In the genomic region with DNA sequence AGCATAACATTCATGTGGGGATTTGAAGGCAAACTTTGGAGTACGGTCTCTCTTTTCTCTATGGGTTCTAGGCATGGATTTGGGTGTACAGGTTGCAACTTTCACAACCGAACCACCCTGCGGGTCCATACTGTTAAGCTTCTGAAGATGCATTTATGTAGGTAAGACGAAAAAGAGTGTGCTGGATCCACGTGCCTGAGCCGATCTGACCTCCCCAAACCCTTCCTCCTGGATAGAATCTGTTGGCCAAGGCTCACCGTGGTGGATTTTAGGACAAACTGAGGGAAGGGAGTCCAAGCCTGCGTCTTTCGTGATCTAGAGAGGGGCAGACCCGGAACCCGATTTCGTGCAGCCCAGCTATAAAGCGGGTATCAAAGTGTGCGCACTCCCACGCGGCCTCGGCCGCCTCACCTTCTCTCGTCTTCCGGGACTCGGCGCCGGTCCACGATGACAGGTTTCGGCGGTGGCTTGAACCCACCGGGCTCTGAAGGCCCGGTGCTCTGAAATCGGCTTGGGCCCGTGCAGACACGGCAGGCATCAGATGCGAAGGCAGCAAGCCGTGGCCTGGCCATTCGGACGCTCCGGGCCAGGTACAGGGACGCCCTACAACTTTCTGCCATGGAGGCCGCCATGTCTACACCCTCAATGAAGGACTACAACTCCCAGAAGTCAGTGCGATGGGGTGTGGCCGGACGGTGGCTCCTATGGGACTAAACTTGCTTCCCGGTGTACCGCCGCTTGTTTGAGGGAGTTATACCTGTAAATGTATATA, we compare ENCODE assay signal across 8 mouse cellular contexts. TPM values are rescaled to one million over a fixed set of nuclear protein-coding genes. Genes with fewer than 3 reads are reported as not detected.
DNase-seq lines count a peak whose midpoint lies in the region; ATAC-seq and TF ChIP-seq lines count a peak whose summit lies in the region.

A gene (minus strand): TSS at position 663 of the 772 bp plus-strand sequence.

- peak; percentile 98 for ATAC-seq in activated CD4-positive, CD25-positive, alpha-beta regulatory T cell, adult 4 months
- ATAC-seq in megakaryocyte progenitor cell, adult 5-6 weeks (replicated peaks; ENCODE audit: poor library complexity) = peak; percentile 97

- no peaks in the 10 kb centered on the region for H3K4me1 ChIP-seq in cortical plate, adult 2 months (ENCODE audit: control insufficient read depth, insufficient read depth, low read length)

- peak within 1 kb of the TSS; percentile 86 for H3K4me3 ChIP-seq in cortical plate, adult 2 months (ENCODE audit: insufficient read depth, low read length)

- H3K27ac ChIP-seq in cortical plate, adult 2 months (ENCODE audit: insufficient read depth, low read length) = no peak within 1 kb of the TSS

- peak; percentile 83 for DNase-seq in gastrocnemius, postnatal 10 days
- peak; percentile 94 for DNase-seq in induced T-regulatory cell, adult 2 months (ENCODE audit: low read depth)
- peak; percentile 82 to 95 for DNase-seq in left cerebral cortex, adult 9 months (ENCODE audit: low spot score in 2 of 2)
- peak; percentile 84 for DNase-seq in right cerebral cortex, postnatal 14 days
- DNase-seq in urinary bladder, postnatal 36 days (ENCODE audit: low spot score in 2 of 2) = peak; percentile 91 to 94

- TF ChIP-seq CTCF in cortical plate, adult 2 months (IDR thresholded peaks at IDR 0.05; ENCODE audit: extremely low read depth, insufficient read depth, low read length) = no peak

- peak; percentile 53; the same call in 1 of the 2 replicates for TF ChIP-seq POLR2A in cortical plate, adult 2 months (IDR thresholded peaks at IDR 0.05; ENCODE audit: extremely low read depth, insufficient read depth, low read length)

RNA-seq across cellular contexts. Expression of the gene that starts here (rescaled TPM):
- 10 to 100 TPM; 60.7 to 81.2 TPM for polyA plus RNA-seq in activated CD4-positive, CD25-positive, alpha-beta regulatory T cell, adult 4 months (2017; shearing (Covaris generic))
- polyA plus RNA-seq in cortical plate, adult 2 months (2012; rRNA removed) = 14.1 and 16.6 TPM in 2 replicates
- 10 to 100 TPM; 22.4 to 24.9 TPM for total RNA-seq in gastrocnemius, postnatal 10 days (2021)
- 27.5 and 33.6 TPM in 2 replicates for total RNA-seq in megakaryocyte progenitor cell, adult 5-6 weeks (2015)
- 39.2 and 44.7 TPM in 2 replicates for total RNA-seq in megakaryocyte progenitor cell, adult 5-6 weeks (2017)
